Mouse (Mus musculus) T-helper 1 cell (primary cell): Measurements from ENCODE around the gene Ccno.
"Not testable (repeated sequence)": the region's sequence is repeated elsewhere in the genome, so short reads cannot be mapped to it uniquely, and the experiment has no call there.

ENCODE experiments used
- in situ Hi-C: fragments of 300-600 bp; cut with MboI, MseI; formaldehyde crosslinking; loops from one replicate; pipeline ENCODE4 v1.15.1; 2025; ENCODE audit warnings: high pct_unique_total_duplicates

Gene Ccno

GRCm38 (mm10) chr13:113000576-113001318, 13.1 kb downstream of the Ccno start:
- in situ Hi-C loops, result no loop called here

GRCm38 (mm10) chr13:113012683-113013082, 25.1 kb downstream of the Ccno start:
- in situ Hi-C loops, result no loop called here

DNA sequence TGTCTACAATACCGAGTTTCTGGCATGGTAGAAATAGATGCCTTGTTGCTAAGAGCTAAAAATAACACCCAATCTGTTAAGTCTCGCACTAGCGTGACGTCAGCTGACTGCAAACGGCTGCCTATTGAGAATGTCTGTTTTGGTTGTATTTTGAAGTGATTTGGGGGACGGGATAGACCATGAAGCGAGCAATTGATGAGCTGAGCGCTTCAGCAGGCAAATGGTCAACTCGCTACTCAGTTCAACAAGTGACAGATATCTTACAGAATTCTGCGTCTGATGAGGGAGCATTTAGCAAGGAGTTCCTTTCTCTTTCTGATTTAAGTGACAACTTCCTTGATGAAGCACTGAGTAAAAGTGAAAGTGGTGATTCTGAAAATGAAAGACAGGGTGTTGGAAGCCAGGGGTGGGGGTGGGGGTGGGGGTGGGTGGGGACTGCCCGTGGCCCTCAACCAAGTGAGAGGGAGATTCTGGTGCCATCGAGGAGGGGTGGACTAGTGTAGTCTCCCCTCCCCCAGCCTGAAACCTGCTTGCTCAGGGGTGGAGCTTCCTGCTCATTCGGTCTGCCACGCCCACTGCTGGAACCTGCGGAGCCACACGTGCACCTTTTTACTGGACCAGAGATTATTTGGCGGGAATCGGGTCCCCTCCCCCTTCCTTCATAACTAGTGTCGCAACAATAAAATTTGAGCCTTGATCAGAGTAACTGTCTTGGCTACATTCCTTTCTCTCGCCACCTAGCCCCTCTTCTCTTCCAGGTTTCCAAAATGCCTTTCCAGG, 25.8 kb downstream of the Ccno start:
- in situ Hi-C loops, result not testable (repeated sequence)

GRCm38 (mm10) chr13:113021521-113021920, 33.9 kb downstream of the Ccno start:
- in situ Hi-C loops, result loop anchor here (10.0 kb wide), 1 partner anchor 1457 kb away; no protein-coding TSS in a partner anchor

GRCm38 (mm10) chr13:113022467-113022866, 34.9 kb downstream of the Ccno start:
- in situ Hi-C loops, result loop anchor here (10.0 kb wide), 1 partner anchor 1458 kb away; no protein-coding TSS in a partner anchor

DNA sequence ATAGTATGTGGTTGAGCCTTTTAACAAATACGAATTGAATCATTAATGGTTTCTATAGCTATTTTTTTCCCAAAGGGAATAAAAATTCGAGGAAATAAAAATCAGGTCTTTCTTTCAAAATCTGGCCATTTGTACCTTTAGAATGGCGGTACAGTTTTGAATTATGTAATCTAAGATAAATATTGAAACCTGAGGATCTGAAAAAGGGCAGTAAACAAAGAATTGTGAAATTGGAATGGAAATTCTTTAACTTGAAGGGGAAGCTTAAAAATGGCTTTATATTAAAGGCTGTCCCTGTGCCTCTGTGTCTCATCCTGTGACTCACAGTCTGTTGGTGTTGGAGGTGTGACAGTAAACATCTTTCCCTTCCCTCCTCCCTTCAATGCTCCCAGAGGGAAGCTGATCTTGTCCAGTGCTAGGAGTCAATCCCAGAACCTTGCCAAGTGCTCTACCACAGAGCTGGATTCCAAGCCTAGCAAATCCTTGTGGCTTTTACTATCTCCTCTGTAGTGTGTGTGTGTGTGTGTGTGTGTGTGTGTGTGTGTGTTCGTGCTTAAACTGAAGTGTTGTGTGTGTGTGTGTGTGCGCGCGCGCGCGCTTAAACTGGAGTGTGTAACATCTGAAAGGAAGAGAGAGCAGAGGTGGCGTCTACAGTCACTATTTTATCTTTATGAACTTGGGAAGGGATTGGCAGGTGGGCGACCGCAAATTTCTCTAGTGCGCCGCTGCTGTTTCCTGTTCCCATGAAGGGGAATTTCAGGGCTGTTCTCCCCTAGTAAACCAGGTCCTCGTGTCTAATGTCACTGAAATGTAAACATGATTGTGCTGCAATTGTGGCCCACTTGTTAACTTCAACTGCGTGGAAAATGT, 35.9 kb downstream of the Ccno start:
- in situ Hi-C loops, result loop anchor here (10.0 kb wide), 1 partner anchor 1459 kb away; no protein-coding TSS in a partner anchor

DNA sequence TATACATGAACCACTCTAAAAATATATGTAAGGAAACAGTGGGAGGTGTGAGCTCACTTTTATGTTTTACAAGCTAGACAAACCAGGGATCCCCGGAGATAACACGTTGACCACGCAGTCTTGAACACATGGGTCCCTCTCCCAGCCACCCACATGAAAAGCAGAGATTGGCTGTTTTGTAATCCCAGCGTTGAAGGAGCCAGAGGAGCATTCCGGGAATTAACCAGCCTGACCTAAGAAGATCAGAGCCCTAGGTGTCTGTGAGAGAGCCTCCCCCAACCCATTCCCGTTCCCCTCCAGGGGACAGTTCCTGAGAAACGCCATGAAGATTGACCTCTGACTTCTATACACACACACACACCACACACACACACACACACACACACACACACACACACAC, 43.7 kb downstream of the Ccno start:
- in situ Hi-C loops, result loop anchor here (5.0 to 10.0 kb wide), 2 partner anchors 34 to 97 kb away; no protein-coding TSS in a partner anchor

DNA sequence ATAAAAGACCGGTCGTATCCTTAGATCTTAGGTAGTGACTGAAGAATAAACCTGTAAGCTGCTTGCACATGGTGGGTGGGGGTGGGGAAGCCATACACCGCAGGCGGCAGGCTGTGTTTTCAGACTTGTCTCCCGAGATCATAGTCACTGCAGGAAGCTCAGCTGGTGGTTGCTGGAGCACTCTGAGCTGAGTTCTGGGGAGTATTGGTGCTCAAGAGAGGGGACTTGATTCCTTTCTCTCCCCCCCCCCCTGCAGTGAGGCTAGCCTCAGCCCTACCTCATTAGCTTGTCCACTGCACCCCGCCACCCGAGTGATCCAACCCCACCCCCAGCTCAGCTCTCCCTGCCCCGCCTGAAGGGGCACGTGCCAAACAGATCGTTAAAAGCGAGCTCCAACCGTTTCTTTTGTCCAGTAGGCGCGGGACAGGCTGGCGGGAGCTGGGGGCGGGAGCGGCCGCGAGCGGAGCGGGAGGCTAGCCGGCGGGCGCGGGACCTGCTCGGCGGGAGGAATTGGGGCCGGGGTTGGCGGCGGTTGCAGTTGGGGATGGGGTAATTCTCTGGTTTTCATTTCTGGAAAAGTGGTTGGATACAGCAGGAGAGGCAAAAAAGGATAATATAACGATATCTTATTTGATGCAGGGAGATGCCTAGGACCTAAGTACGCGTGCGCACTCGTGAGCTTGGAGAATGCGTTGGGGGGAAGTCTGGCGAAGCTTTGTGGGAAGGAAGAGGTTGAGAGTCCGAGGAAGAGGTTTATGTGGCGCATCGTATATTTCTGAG, 44.4 kb downstream of the Ccno start:
- in situ Hi-C loops, result loop anchor here (5.0 to 10.0 kb wide), 2 partner anchors 35 to 97 kb away; no protein-coding TSS in a partner anchor

DNA sequence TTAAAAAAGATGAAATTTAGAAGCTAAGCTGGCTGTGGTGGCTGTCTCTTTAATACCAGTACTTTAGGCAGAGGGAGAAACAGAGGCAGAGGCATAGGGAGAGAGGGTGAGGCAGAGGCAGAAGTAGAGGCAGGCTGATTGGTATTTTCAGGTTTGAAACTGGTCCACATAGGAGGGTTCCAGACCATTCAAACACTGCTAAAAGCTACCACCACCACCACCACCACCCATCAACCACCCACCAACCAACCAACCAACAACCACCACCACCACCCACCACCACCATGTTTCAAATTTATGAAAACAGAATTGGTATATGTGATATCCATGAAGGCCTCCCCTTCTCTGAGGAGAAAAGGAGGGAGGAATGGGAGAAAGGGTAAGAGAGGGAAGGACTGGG, 45.2 kb downstream of the Ccno start:
- in situ Hi-C loops, result loop anchor here (5.0 to 10.0 kb wide), 2 partner anchors 36 to 98 kb away; no protein-coding TSS in a partner anchor

DNA sequence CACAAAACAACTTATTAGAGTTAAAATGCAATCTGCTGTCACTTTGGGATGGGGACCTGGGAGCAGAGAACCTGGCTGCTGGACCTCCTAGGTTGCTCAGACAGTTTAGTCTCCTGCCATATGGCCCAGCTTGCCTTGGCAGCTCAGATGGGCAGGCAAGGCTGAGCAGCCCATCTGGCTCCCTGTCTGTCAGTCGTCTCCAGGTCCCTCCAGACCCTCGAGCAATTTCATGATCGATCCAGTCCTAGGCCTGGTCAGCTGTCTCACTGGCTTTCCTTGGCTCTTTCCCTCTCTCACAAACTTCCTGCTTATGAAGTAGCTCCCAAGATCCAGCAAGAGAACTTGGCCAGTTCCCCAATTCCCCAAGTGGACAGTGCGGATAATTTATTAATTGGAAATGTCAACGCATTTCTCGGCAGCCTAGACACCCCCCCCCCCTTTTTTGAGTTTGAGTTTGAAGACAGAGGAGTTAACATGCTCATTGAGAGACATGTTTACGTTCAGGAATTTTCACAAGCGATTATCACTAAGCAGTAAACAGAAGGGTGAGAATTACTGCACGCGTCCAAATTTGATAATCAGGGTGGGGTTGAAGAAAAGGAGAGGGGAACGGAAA, 46.8 kb downstream of the Ccno start:
- in situ Hi-C loops, result loop anchor here (5.0 to 10.0 kb wide), 2 partner anchors 37 to 100 kb away; no protein-coding TSS in a partner anchor

DNA sequence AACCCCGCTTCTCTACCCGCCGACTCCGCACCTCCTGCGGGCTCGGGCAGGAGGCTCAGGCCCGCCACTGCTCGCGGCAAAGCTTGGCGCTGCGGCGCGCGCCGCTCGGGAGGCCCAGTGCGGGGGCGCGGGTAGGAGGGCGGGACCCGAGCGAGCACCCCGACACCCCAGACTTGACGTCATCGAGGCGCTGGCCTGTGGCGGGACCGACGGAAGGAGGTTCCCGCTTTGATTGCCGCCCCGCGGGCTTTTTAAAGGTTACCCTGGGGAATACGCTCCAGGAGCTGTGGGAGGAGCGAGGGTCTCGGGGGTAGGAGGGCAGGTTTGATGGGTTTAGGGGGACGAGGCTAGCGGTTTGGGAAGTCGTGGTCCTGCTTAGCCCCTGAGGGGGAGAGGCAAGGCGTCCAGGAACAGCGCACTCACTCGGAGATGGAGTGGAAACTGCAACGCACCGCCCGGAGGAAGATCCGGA, 47.4 kb downstream of the Ccno start, which contains the start of gene Cdc20b:
TSS of gene Cdc20b (plus strand) at position 162 of the 472 bp plus-strand sequence.
- in situ Hi-C loops, result loop anchor here (5.0 to 10.0 kb wide), 3 partner anchors 38 to 363 kb away; no protein-coding TSS in a partner anchor

GRCm38 (mm10) chr13:113035852-113036251, 48.2 kb downstream of the Ccno start:
- in situ Hi-C loops, result loop anchor here (5.0 to 10.0 kb wide), 2 partner anchors 101 to 364 kb away; no protein-coding TSS in a partner anchor
